Mouse (Mus musculus) urinary bladder, adult 2 months (tissue): ENCODE measurements around the gene Vwa3b. TPM values are rescaled to one million over a fixed set of nuclear protein-coding genes. Genes with fewer than 3 reads are reported as not detected.

Source experiments
- DNase-seq: peaks from one replicate; pipeline ENCODE4 v3.0.0; 2022; ENCODE audit warnings: low spot score
- polyA plus RNA-seq: library from polyadenylated mRNA; depleted of rRNA; stranded (reverse); fragments of >200 nt; gene quantifications from 2 replicates; pipeline ENCODE4 v1.2.3, GENCODE M21; 2012

Gene Vwa3b
- polyA plus RNA-seq, 1 experiment: 1.0 TPM

DNA sequence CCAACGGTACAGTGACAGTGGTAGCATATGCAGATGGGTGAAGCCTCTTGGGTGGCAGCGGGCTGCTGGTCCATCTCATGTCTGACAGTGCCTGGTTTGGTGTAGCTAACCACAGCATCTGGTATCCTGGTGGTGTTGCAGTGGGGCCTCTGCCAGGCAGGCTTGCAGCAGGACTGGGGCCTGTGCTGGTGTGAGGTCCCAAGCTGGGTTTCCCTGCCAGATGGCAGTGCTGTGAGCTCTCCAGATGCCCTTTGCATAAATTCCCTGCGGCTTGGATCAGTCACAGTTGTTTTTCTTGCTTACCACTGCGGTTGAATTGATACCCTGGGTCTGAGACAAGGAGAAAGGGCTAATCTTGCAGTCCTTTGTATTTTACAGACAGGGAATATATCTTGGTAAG lies 95.9 kb downstream of the Vwa3b start:
- no peak for DNase-seq

DNA sequence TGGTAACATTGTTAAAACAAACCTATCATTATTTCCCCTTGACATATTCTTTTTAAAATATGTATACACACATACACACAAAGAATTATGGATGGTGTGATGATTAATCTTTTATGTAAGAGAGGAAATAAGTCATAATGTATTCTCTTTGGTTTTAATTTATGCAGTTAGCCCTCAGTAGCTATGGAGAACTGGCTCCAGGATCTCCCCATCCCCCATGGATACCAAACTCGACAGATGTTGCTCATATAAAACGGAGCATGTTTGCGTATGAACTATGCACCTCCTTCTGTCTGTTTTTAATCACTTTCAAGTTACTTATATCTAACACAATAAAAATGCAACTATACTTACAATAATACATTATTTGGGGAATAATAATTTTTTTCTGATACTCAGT lies 96.4 kb downstream of the Vwa3b start:
- DNase-seq: no peak

DNA sequence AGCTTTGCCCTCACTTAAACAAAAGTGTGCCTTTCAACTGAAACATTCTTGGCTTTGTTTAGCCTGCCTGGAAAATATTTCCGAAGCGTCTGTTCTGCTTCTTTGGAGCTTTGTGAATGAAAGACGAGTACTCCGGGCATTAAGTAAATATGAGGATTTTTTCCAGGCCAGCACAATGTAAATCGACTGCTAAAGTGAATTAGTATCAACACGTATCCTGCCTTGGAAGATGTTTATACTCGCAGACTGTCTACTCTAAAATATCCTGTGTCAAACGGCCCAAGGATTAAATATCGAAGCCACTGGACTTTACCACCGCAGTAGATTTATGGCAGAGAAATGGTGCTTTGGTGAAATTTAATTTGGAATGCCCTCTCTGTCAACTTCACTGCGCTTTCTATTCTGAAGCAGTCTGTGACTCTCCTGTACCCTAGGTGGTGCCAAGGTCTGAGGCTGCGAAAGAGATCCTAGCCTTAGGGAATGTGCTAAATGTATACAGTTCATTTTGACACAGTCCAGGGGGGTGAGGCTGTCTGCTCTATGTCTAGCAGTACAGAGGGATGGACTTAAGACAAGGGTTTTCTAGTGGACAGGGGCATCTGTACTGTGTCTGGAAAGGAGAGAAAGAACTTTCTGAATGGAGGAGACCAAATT lies 98.4 kb downstream of the Vwa3b start:
- DNase-seq: no peak

DNA sequence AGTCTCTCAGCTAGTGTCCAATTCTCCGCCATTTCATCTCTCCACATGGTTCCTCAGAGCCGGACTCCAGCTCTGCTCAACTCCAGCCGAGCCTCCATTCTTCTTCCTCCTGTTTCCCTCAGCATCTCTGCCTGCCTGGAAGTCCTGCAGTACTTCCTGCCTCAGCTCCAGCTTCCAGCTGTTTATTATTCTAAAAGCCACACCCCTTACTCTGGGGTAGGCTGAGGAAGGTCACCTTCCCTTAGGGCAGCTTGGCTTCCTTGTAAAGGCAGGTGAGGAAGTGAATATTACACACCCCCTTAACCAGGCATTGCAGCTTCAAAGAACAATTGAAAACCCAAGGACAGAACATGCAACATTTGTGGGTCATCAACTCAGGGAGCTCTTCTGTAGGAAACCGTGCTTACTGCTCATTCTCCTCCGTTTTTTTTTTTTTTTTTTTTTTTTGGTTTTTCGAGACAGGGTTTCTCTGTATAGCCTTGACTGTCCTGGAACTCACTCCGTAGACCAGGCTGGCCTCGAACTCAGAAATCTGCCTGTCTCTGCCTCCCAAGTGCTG lies 103.7 kb downstream of the Vwa3b start:
- no peak for DNase-seq

DNA sequence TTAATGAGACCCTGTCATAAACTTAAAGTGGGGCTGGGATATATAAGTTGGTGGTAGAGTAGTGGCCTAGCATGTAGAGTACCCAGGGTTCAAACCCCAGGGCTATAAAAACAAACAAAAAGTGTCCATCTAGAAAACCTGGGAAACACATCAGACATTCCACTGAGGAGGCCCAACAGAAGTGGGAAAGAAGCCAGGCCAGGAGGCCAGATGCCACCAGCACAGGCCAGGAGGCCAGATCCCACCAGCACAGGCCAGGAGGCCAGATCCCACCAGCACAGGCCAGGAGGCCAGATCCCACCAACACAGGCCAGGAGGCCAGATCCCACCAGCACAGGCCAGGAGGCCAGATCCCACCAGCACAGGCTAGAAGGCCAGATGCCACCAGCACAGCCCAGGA lies 104.8 kb downstream of the Vwa3b start:
- DNase-seq: no peak

DNA sequence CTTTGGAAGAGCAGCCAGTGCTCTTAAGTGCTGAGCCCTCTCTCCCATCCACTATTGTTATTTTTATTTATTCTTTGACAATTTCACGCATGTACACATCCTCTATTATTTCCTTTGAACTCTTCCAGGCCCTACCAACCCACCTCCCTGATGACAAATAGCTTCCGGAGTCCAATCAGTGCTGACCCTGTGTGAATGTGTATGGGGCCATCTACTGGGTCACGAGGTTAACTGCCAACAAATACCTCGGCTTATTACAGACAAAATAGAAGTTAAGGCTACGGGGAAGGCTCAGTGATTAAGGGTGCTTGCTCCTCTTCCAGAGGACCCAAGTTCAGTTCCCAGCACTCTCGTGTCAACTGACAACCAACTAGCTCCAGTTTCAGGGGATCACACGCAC lies 106.0 kb downstream of the Vwa3b start:
- DNase-seq: no peak

DNA sequence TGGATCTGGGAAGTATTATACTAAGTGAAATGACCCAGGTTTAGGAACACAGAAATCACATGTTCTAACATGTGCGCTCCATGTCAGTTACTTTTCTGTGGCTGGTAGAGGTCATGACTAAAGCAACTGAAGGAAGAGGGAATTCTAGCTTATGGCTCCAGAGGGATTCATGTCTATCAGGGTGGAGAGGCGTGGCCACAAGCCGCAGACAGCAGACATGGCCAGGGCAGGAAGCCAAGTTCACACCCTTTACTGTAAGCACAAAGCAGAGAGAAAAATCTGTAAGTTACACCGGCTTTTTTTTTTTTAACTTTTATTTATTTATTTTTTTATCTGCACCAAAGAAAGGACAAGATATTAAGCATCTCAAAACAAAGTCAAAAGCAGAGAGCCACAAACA lies 119.6 kb downstream of the Vwa3b start:
- DNase-seq: no peak

DNA sequence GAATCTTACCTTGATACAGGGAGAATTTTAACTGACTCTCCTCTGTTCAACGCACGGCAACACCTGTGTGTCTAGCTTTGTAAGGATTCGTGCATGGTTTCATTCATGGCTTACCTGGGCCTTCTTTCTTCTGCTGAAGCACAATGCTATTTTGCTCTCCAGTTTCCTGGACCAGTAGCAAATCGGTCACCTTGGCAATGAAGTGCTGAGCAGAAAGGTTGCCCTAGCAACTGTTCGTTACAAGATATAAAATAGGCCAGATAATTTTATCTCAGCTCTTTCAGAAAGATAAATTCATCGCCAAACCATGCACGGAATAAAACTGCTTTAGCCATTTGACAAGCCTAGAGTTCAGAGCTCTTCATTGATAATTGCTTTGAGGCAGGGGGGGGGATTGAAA lies 123.5 kb downstream of the Vwa3b start:
- no peak for DNase-seq

DNA sequence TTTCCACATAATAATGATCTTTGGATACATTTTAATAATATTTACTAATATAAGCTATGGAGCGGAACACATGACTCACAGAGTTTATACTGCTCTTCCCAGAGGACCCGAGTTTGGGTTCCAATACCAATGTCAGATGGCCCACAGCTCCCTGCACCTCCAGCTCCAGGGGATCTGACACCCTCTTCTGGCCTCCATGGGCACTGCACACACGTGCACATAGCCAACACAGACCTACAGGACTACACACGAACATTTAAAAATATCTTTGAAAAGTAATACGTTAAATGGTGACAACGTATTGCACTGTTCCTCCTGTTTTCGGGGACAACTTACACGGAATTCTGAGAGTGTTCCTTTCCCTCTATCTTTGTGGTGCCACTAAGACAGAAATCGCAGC lies 125.5 kb downstream of the Vwa3b start:
- DNase-seq: no peak

DNA sequence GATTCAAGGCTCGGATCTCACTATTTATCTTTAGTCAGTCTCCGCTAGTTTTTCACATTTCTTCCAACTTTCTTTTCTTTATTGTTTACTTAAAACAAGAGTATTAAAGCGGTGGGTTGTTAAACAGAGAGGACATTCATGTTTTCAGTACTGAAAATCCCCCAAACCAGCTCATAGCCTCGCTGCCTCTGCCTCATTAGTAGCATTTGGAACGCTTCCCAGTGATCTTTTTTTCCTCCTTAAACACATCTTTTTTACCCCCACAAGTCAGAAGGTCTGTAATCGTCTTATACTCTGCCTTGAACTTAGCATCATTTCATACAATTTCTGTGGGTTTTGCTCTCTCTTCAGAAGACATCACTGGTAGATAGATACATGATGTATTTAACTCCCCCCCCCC lies 139.7 kb downstream of the Vwa3b start:
- no peak for DNase-seq

DNA sequence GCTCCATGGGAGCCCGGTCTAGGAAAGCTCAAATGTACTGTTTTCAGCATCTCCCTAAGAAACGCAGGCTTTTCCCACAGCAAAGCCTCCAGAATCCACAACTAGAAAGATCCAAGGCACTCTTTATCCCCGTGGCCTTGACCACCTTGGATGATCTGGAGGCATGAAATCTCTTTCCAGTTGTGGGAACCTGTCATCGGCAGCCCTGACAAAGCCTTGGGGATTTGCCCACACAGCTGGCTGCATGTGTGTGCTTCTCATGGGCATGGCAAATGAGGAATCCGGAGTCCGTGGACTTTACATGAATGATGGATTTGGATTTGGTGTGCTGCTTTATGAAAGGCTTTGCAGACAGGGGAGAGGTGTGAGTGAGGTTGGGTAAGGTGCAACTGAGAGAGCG lies 141.5 kb downstream of the Vwa3b start:
- DNase-seq: no peak

DNA sequence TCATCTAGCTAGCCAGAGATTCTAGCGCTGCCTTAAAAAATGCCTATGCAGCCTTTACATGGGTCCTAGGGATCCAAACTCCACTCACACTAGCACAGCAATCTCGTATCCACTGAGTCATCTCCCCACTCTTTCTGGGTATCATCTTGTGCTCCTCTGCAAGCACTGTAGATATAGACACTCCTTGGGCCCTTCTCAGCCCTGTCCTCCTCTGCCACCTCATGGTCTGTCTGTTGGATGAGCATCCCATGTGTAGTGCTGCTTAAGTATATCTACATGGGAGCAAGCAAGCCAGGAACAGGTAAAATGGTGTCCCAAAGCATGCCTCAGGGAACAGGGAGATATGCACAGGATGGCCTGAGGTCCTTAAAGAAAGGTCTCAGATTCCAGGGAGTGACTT lies 151.5 kb downstream of the Vwa3b start:
- no peak for DNase-seq

DNA sequence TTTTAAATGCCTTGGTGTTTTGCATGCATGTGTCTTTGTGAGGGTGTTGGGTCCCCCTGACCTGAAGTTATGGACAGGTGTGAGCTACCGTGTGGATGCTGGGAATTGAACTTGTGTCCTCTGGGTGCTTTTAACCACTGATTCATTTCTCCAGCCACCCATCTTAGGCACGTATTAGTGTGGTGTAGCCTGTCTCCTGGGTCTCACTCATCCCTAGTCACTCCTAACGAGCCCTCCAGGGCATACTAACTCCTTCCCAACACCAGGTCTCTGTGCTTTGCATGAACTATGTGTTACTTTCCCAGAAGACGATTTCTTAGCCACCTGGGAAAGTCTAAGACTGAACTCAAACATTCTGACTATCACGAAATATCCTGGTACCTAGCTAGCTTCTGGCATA lies 153.5 kb downstream of the Vwa3b start:
- DNase-seq: no peak

DNA sequence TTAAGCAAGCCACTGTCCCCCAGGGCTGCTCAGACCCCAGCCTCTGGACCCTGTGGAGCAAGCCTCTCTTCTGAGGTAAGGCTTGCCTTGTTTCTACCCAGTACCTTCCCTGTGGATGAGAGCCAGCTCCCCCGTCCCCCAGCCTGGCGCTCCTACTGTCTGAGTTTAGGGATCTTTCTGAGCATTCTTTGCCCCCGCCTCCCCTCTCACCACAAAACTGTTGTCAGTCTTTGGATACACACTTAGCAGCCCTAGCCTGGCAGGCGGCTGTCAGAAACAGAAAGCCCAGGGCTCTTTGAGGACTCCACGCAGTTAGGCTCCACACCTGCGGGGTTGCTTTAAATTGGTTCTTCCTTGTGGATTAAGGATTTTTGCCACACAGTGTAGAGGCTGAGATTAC lies 160.7 kb downstream of the Vwa3b start:
- no peak for DNase-seq

DNA sequence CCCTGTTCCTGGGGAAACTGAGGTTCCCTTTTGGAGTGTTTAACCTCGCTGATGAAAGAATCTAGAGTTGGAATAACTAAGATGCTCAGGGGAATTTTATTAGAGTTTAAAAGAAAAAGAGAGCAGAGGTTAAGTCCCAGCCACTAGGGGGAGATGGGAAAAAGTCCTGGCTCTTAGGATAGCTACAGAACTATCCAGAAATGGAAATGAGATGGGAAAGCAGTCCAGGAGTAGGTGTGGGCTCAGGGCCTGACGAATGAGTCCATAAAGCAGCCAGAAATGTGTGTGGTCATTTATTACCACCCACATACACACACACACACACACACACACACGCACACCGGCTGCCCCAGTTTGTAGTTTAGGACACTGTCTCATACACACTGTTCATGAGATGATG lies 168.2 kb downstream of the Vwa3b start:
- no peak for DNase-seq

DNA sequence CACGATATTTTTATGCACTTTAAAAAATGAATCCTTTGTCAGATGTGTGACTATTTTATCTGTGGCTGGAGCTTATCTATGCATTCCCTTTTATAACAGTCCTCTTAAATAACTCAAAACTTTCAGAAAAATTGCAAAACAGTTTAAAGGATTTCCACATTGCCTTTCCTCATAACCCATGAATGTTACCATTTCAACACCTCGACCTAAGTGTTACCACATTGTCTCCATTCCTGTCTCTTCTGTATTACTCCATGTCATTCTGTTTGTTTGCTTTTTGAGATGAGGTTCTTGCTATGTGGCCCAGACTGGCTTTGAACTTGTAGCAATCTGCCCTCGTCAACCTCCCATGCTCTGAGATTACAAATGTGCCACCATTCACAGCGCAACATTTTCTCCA lies 175.0 kb downstream of the Vwa3b start:
- no peak for DNase-seq

DNA sequence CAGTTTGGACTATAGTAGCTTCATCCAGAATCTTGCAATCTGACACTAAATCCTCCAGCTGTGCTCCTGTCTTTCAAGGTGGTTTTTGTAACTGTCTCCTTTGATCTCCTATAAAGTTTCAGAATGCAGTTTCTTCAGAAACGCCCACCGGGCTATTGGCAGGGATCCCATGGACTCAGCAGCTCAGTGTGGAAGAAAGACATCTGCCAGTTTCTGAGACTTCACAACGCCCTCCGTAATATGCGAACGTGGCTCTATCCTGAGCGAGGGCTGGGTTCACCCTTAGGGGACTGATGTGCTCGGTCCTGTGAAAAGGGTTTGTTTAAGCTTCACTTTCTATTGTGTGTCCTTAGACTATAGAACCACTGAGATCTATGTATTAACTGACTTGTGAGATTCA lies 181.3 kb downstream of the Vwa3b start:
- no peak for DNase-seq

DNA sequence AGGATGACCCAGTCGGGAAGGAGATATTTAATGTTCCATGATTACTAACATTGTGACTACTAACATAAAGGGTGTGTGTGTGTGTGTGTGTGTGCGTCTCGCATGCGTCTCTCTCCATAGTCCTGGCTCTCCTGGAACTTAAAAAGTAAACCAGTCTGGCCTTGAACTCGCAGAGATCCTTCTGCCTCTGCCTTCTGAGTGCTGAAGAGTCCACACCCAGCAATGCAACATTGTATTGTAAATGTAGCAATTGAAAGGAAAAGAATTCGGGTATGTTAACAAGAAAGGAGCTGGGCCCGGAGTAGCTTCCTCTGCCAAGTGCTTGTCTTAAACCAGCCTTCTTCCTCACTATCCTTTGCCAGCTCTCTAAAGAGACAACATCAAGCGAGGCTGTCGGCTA lies 186.0 kb downstream of the Vwa3b start:
- DNase-seq: no peak

DNA sequence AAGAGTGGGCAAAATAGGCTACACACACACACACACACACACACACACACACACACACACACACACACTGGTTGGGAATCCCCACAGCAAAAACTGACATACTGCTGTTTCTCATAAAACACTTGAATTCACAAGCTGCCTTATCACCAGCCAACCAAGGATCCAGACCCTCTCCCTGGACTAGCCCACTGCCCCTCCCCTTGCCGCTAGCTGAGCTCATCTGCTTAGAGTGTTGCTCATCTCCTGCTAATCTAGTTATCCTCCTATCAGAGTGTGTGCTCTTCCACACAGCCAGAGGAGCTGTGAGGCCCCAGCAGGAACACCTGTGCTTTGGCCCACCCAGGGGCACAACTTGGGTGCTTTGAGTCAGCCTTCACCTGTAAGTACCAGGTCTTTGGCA lies 187.7 kb downstream of the Vwa3b start, which contains the start of gene Cnga3:
Gene Cnga3, plus strand, starts transcription at position 291 of the 400 bp plus-strand sequence.
- no peak for DNase-seq

DNA sequence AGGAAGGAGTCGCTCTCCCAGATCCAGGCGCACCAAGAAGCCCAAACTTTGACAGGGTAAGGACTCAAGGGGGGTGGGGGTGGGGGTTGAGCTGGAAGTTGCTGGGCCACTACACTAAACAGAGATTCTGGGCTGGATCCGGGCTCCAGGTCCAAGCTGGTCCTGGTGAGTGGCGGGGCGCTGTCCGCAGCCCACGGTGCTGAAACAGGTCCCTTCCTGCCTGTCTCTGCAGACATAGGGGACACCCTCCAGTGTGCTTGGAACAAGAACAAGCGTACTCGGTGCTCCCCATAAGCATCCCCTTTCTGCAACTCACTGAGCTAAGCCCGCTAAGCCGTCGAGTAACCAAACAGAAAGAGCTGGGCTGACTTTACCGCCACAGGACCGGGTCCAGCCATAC lies 192.0 kb downstream of the Vwa3b start:
- peak; percentile 25 for DNase-seq

DNA sequence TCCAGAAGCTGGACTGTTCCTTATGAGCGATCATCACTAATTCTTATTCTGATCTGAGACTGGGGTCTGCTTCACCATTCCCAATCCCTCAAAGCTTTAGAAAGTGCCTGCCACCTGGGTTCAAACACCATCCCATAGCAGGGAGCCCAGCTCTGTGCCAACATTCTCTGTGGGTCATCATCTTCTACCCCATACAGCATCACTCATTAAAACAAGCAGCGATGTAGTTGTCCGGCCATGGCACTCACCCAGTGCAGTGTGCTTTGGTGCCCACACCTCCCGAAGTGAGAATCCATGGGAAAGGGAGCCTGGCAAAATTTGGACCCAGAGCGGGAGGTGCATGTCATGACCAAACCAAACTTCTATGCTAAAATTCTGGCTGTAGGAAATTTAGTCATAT lies 193.2 kb downstream of the Vwa3b start:
- DNase-seq: no peak

DNA sequence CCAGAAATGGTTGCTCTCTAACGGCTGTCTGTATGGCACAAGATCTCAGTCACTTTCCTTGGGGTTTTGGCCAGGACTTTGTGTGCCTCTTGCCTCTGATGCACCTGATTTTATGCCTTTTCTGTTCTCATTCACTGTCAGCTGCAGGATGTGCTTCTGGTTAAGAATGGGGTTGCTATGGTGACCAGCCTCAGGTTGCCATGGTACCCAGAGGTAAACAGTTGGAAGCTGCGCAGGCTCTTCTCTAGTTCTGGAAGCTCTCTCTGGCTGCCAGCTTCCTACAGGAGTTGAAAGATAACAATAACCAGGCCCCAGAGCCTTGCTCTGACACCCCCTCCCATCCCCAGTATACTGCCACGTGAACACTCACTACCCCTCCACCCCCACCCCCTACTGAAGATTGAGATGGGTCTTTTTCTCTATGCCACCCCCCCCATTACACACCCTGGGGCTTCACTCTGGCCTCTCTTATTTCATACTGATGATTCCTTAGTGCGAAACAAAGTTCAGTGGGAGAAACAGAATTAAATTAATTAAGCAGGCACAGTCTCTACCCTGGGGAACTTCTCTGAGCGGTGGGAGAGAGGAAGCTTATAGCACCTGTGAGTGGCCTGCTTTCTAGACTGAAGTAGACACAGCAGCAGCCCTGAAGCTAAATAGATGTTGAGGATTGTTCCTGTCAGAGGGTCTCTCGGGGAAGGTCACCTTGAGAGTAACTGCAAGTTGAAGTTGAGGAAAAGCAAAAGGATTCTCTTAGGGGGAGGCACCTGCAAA lies 193.9 kb downstream of the Vwa3b start:
- no peak for DNase-seq

DNA sequence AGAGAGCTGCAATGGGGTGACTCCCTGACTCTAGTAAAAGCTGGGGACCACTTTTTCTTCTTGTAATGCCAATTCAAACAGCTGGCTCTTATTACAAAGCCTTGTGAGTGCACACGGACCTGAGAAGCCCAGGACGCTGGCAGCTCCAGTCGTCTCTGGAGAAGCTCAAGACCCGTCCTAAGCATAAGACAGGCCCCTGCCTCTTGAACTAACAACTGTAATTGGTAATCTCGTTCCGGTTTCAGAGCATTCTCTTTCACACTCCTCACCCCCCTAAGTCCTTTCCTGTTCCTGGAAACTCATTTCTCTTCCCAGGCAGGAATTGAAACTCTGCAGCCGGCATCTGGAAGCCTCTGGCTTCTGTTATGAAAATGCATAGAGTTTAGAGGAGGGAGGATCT lies 195.6 kb downstream of the Vwa3b start:
- DNase-seq: no peak
